Mouse (Mus musculus) adrenal gland, postnatal 14 days (tissue): ENCODE results near the gene Btg2. TPM values are rescaled to one million over a fixed set of nuclear protein-coding genes. Genes with fewer than 3 reads are reported as not detected.
A peak's percentile ranks its signal among the peaks of the same experiment; 100 is the strongest.

Experiments used
- DNase-seq: peaks from one replicate; pipeline ENCODE4 v3.0.0; 2021; ENCODE audit warnings: mixed read lengths
- long read RNA-seq, 2 experiments: library from polyadenylated mRNA; stranded (forward); transcript quantifications; one replicate each; pipeline ENCODE4 v2.0.0; 2021
- total RNA-seq: library from RNA; stranded (reverse); gene quantifications from 2 replicates; pipeline ENCODE4 v1.2.3, GENCODE M21; 2021

Gene Btg2
- total RNA-seq, result 36.7 and 58.2 TPM in 2 replicates
- long read RNA-seq, experiment 1, transcript Btg2-201 (2 exons, 2,743 nt), result major isoform, 50 of 59 reads
- long read RNA-seq, experiment 1, partial matches to known transcripts, result 0 of 59 reads
- long read RNA-seq, experiment 1, other reads (novel, unspliced or antisense), result 9 of 59 reads
- long read RNA-seq, experiment 2, transcript Btg2-201 (2 exons, 2,743 nt), result major isoform, 28 of 38 reads
- long read RNA-seq, experiment 2, partial matches to known transcripts, result 10 of 38 reads
- long read RNA-seq, experiment 2, other reads (novel, unspliced or antisense), result 0 of 38 reads

- peak; percentile 99 for DNase-seq
Observed at GRCm38 (mm10) chr1:134078802-134079476, at the start of gene Btg2. Gene Btg2 (minus strand): TSS chr1:134079120.

- DNase-seq, result peak; percentile 35
Observed at GRCm38 (mm10) chr1:134122195-134122594, 43.3 kb upstream of the Btg2 start.

- peak; percentile 89 for DNase-seq
Observed at GRCm38 (mm10) chr1:134120179-134120578, 41.3 kb upstream of the Btg2 start.

GRCm38 (mm10) chr1:134117110-134117509, 38.2 kb upstream of the Btg2 start:
- DNase-seq, result no peak

GRCm38 (mm10) chr1:134115424-134115823, 36.5 kb upstream of the Btg2 start:
- DNase-seq, result no peak

- no peak for DNase-seq
Observed at GRCm38 (mm10) chr1:134114730-134115129, 35.8 kb upstream of the Btg2 start.

- DNase-seq, result no peak
Observed at GRCm38 (mm10) chr1:134114018-134114417, 35.1 kb upstream of the Btg2 start.

GRCm38 (mm10) chr1:134113560-134113959, 34.6 kb upstream of the Btg2 start:
- DNase-seq, result no peak

- peak; percentile 33 for DNase-seq
Observed at GRCm38 (mm10) chr1:134110979-134111378, 32.1 kb upstream of the Btg2 start, which contains the start of gene Chit1. Gene Chit1 (plus strand): TSS chr1:134111242.

GRCm38 (mm10) chr1:134110449-134110848, 31.5 kb upstream of the Btg2 start:
- DNase-seq, result peak; percentile 4

GRCm38 (mm10) chr1:134110015-134110414, 31.1 kb upstream of the Btg2 start:
- DNase-seq, result no peak

- DNase-seq, result no peak
Observed at GRCm38 (mm10) chr1:134107777-134108176, 28.9 kb upstream of the Btg2 start.

- peak; percentile 73 for DNase-seq
Observed at GRCm38 (mm10) chr1:134106719-134107118, 27.8 kb upstream of the Btg2 start.

GRCm38 (mm10) chr1:134105764-134106430, 27.0 kb upstream of the Btg2 start:
- peak; percentile 1 for DNase-seq

GRCm38 (mm10) chr1:134105043-134105763, 26.3 kb upstream of the Btg2 start:
- DNase-seq, result peak; percentile 3

- DNase-seq, result peak; percentile 61
Observed at GRCm38 (mm10) chr1:134103861-134104260, 24.9 kb upstream of the Btg2 start.

- peak; percentile 7 for DNase-seq
Observed at GRCm38 (mm10) chr1:134101593-134101992, 22.7 kb upstream of the Btg2 start.

- DNase-seq, result peak; percentile 3
Observed at GRCm38 (mm10) chr1:134100928-134101327, 22.0 kb upstream of the Btg2 start.

- DNase-seq, result no peak
Observed at GRCm38 (mm10) chr1:134100401-134100800, 21.5 kb upstream of the Btg2 start.

GRCm38 (mm10) chr1:134099516-134100235, 20.8 kb upstream of the Btg2 start:
- no peak for DNase-seq

- DNase-seq, result peak; percentile 89
Observed at GRCm38 (mm10) chr1:134098726-134099515, 20.0 kb upstream of the Btg2 start.
